Mouse (Mus musculus) yolk sac, embryonic 10.5 days (tissue): ENCODE measurements around the gene Rhoc.
A peak's percentile ranks its signal among the peaks of the same experiment; 100 is the strongest.
"Not testable (repeated sequence)": the region's sequence is repeated elsewhere in the genome, so short reads cannot be mapped to it uniquely, and the experiment has no call there.

Source experiments
- DNase-seq: peaks from one replicate; pipeline ENCODE4 v3.0.0-alpha.2; 2017; ENCODE audit warnings: low spot score

The Rhoc gene

DNA sequence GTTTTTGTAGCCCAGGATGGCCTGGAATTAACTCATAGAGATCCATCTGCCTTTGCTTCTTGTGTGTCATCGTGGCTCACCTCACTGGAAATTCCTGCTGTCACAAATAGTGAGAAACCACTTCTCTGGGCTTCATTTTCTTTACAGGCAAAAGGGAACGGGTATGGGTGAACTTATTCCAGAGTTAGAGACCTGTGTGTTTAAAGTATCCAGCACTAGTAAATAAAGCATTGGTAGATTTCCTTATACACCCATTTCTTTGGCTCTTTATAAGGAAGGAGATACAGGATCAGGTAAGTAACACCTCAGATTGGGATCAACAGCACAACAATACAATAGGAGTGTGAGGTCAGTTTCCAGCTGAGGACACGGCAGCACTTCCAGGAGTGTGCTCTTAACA, at the start of gene Rhoc:
Rhoc (plus strand) TSS at position 301 of the 400 bp plus-strand sequence.
- no peak for DNase-seq

DNA sequence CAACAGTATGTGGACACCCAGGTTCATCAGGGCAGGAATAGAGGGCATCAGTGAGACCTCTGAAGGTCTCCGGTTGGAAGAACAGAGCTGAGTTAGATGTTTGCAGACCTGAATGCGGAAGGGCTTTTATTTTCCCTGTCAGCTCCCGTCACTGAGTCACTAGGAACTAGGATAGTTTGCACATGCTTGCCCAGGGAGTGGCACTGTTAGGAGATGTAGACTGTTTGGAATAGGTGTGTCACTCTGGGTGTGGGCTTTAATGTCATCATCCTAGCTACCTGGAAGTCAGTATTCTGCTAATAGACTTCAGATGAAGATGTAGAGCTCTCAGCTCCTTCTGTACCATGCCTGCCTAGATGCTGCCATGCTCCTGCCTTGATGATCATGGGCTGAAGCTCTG, 46.2 kb upstream of the Rhoc start:
- no peak for DNase-seq

DNA sequence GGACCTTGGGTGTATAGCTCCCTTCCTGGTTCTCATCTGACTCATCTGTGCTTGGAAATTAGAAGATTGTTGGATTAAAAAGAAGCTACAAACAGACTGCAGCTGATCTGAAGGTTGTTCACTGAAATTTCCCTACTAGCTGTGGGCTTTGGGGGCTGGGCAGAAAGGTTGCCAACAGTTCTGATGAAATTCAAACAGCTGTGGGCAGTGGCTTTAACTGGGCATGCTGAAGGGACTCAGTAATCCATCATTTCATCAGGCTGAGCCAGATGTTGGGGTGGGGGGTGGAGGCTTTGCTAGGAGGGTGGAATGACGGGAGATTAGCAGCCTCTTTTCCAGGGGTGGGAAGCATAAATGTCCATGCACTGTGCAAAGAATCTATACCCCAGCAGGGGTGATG, 45.0 kb upstream of the Rhoc start:
- DNase-seq: no peak

- DNase-seq: no peak
Observed at GRCm38 (mm10) chr3:104743864-104744263, 44.3 kb upstream of the Rhoc start.

DNA sequence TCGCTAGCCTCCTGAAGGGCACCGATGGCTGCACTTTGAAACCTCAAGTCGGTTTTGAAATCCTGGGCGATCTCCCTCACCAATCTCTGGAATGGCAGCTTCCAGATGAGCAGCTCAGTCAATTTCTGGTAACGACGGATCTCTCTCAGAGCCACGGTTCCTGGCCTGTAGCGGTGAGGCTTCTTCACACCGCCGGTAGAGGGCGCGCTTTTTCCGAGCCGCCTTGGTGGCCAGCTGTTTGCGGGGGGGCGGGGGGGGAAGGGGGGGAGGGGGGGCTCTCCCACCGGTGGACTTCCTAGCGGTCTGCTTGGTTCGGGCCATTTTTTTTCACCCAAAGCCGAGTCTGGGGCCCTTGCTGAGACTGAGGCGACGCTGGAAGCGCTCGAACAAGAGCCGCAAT, 35.3 kb upstream of the Rhoc start:
- not testable (repeated sequence) for DNase-seq

DNA sequence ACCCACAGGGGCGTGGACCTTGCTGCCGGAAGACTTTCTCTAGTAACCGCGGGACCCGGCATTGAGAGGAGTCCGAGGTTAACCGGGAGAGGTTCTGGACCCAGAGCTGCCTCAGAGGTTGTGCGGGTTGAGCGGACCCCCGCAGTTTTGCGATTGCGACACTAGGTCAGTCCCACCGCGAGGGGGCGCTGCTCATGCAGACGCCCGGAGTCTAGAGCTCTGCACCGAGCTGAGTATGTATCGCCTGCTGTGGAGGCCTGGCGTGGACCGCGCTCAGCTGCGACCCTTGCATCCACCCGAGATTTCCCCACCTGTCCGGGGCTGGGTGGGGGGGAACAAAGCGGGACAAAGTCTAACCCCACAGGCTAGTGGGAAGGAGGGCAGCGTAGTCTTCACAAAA, 29.8 kb upstream of the Rhoc start:
- DNase-seq: peak; percentile 53

DNA sequence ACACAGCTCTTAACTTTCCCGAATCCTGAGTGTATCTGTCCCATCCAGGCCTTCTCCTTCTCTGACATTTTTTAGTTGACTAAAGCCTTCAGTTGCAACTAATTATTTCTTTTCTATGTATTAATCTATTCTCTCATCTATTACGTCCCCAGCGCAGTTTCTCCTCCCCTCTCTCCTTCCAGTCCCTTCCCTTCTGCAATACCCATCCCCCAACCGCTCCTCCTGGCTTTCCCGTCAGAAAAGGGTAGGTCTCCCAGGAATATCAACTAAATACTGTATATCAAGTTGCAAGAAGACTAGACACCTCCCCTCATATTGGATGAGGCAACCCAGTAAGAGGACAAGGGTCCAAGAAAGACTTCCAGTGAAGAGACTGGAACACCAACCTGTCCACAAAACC, 29.3 kb upstream of the Rhoc start:
- no peak for DNase-seq

- DNase-seq: not testable (repeated sequence)
Observed at GRCm38 (mm10) chr3:104762103-104762863, 25.9 kb upstream of the Rhoc start.

GRCm38 (mm10) chr3:104765021-104765420, 23.2 kb upstream of the Rhoc start:
- DNase-seq: no peak

- no peak for DNase-seq
Observed at GRCm38 (mm10) chr3:104767141-104767540, 21.0 kb upstream of the Rhoc start.

DNA sequence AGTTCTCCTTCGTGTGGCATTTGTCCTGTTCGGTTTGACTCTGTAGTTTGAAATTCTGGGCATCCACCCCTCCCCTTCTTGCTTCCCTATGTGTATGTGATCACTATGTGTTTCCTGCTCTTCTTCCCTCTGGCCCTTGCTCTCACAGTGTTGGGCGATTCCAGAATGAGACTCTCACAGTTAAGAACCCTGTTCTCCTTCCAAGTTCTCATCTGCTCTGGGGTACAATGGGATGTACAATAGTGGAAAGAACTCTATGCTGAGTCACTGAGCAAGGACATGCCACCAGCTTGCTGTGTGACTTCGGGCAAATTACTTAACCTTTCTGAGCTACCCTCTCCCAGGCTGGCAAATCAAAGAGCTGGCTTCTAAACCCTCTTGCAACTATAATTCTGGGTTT, 20.5 kb upstream of the Rhoc start:
- no peak for DNase-seq

DNA sequence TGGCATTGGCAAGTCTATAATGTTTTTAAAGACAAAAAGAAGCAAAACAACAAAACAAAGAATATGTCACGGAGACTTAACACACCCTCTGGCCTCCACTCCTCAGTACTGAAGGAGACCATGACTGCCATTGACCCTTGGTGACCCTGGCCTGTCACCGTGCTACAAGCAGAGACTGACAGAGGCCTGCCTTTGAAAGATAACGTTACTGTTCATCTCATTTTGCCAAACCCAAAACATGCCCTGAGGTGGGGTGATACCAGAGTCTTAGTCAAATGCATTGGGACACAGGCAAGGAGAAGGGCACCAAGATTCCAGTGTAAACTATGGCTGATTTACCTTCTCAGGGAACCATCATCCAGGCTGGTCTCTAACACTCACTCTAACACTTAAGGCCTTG, 19.0 kb upstream of the Rhoc start:
- DNase-seq: no peak

DNA sequence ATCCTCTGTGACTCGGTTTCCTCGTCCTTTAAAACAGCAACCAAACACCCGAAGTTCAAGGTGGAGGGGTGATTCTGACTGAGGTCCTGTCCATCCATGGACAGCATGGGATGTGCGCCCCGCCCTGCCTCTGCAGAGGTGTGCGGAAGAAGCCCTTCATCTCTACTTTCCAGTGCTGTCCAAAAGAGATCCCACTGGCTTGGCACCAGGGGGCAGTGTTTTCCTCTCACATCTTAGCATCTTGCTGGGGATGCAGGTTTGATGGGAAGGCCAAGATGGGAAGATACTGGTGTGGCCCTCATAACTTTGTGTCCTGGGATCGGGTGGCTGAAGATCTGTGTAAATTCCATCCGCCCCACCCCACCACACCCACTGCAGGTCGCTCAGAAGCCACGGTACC, 18.1 kb upstream of the Rhoc start:
- DNase-seq: no peak

DNA sequence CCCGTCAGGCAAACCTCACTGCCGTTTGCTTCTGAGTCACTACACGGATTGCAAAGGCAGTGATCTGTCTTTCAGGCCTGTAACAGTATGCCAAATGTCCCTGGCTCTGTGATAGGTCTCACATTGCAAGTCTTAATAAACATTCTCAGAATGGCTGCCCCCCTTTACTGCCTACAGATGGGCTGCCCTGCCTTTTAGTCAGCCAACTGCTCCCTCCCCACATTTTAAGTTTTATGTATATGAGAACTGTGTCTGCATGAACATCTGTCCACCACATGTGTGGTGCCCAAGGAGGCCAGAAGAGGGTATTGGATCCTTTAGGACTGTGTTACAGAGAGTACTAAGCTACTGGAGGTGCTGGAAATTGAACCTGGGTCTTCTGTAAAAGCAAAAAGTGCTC, 17.3 kb upstream of the Rhoc start:
- no peak for DNase-seq

DNA sequence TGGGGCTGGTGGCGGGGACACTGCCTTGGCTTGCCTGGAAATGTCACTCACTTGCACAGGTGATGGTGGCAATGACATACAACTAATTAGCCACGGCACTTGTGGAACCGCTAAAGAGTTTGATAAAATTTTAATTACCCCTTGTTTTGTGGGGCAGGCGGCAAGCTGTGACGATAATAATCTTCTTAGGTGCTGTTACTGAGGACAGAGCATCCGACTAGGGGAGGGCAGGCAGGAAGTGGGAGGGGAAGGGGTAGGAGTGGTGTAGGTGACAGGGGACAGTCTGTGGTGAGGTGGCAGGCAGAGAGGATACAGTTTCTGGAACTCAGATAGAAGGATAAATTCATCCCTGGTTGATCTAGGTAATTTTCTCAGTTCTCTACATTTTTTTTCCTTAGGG, 16.7 kb upstream of the Rhoc start:
- no peak for DNase-seq

- DNase-seq: no peak
Observed at GRCm38 (mm10) chr3:104773301-104773700, 14.9 kb upstream of the Rhoc start.

- no peak for DNase-seq
Observed at GRCm38 (mm10) chr3:104777342-104777741, 10.8 kb upstream of the Rhoc start.

DNA sequence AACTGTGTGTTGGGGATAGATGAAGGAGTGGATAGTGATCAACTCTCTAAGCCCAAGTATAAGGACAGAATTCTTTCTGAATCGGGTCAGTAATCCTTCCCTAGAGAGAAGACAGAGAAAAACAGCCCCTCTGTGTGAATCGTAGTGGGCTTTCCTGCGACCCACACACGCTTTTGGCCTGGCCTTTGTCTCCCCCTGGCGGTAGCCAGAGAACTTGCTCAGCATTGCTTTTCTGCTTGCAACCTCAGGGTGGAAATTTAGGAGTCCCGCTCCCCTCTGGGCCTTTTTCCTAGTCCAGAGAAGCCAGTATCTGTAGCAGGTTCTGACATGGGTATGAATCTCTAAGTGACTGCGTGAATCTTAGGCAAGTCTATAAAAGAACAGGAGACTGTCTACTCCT, 8.2 kb upstream of the Rhoc start:
- DNase-seq: no peak

DNA sequence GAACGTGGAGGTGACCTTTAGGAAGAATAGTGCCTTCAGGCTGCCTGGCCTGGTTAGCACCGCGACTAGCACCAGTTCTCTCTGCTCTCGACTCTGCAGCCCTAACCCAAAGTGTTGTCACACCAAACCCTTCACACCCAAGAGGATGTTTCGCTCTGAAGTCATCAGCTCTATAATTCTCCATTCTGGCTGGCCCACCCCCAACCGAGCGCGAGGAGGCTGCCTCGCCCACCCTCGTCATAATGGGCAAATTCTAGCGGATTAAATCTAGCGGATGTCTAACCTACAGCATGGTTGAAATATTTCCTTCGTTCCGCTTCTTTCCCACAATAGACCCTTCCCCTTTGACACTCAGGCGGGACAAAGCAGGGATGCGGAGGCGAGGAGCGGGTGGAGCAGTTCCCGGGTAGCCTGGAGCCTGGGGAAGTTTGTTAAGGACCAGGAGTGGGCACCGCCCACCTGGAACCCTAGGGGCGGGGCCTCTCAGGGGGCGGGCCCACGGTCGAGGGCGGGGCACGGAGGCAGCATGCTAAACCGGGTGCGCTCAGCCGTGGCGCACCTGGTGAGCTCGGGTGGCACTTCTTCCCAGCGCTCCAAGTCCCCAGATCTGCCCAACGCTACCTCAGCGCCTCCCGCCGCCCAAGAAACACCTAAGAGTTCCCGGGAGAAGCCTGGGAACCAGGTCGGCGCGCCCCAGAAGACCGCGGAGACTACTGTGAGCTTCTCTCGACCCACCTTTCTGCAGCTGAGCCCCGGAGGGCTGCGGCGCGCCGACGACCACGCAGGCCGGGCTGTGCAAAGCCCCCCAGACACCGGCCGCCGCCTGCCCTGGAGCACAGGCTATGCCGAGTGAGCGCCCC, 7.4 kb upstream of the Rhoc start, which contains the start of gene Ppm1j:
Ppm1j (plus strand) TSS at position 496 of the 860 bp plus-strand sequence.
- DNase-seq: peak; percentile 63

DNA sequence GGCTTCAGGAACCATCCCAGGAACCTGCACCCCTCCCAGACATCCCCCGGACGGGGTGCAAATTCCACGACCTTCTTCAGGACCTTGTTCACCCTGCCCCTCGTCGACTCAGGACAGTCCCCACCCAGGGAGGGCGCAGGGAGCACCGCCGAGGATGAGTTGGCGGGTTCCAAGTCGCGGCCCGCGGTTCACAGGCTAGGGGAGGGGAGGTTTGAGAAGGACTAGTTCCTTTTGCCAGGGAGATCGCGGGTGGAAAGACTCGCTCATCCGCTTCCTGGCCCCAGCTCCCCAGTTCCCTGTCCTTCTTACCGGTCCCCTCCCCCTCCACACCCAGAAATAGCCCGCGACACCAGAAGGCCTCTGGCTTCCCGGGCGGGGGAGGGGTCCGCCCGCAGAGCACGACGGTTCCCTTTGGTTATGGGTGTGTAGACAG, 6.7 kb upstream of the Rhoc start, which contains the start of gene Fam19a3:
Fam19a3 (minus strand) TSS at position 370 of the 433 bp plus-strand sequence.
- no peak for DNase-seq

DNA sequence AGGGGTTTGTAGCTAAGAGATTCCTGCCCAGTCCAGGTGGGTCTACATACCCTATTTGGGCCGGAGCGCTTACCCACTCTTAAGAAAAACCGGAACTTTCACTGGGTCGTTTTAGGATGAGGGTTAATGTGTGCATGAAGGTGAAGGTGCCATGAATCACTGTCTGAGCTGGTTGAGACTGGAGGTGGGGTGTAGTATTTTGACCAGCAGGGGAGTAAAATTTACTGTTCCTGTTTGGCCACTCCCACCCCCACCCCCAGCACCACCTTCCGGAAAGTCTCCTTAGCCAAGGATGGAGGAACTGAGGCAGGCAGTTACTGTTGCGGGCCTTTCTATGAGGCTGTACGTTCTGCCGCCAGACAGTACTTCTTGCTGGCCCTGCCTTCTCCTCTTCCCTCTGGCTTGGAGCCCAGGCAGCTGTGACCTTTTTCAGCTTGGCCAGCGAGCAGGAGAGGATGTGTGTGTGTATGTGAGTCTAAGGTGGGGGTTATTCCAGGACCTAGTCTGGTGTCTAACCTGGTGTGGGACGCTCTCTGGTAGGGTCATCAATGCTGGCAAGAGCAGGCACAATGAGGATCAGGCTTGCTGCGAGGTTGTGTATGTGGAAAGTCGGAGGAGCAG, 6.0 kb upstream of the Rhoc start:
- no peak for DNase-seq

GRCm38 (mm10) chr3:104783971-104784500, 4.1 kb upstream of the Rhoc start:
- DNase-seq: no peak
